Mouse (Mus musculus): ENCODE data around the gene Btbd2.

GRCm38 (mm10) chr10:80618181-80618580 lies 38.7 kb downstream of the Btbd2 start:
- TF ChIP-seq CTCF (conservative IDR thresholded peaks at IDR 0.05; ENCODE audit: low read length) (no peak), NANOG (IDR thresholded peaks at IDR 0.05; ENCODE audit: borderline replicate concordance, low read length) (no peak), POU5F1 (IDR thresholded peaks at IDR 0.05; ENCODE audit: borderline replicate concordance, low read length) (no peak)

Data from E14TG2a.4 (cell line).